Mouse (Mus musculus): ENCODE measurements at regions not wholly inside any gene's neighbourhood (a gene's known extent, or its start where the extent isn't known, plus 50 kb on each side); places are given as distances from the start of the nearest gene placed in this dataset.

GRCm38 (mm10) chr1:128731445-128731844 is 139.4 kb upstream of the Cxcr4 start:
- Histone ChIP-seq H3K27ac (ENCODE audit: insufficient read depth, low read length) (no peak overlapping the region), H3K9me3 (replicated peaks; ENCODE audit: control insufficient read depth, insufficient read depth, low read length, poor library complexity, severe bottlenecking) (no peaks in the 10 kb centered on the region), H3K36me3 (ENCODE audit: control insufficient read depth, insufficient read depth, low read length, poor library complexity, severe bottlenecking) (no peaks in the 10 kb centered on the region), H3K4me1 (ENCODE audit: control insufficient read depth, insufficient read depth, low read length) (no peaks in the 10 kb centered on the region), H3K9ac (ENCODE audit: low read depth, poor library complexity, severe bottlenecking) (no peak overlapping the region), H3K4me3 (ENCODE audit: low read depth, low read length) (no peak overlapping the region), H3K27me3 (ENCODE audit: control insufficient read depth, insufficient read depth, low read length, poor library complexity, severe bottlenecking) (no peaks in the 10 kb centered on the region)
- TF ChIP-seq EP300 (IDR thresholded peaks at IDR 0.05; ENCODE audit: insufficient read depth, low read depth, low read length), result no peak
- TF ChIP-seq POLR2A (IDR thresholded peaks at IDR 0.05; ENCODE audit: insufficient read depth, low read length), result no peak
- no peak for TF ChIP-seq CTCF (IDR thresholded peaks at IDR 0.05; ENCODE audit: low read depth, low read length)

- Histone ChIP-seq H3K27me3 (ENCODE audit: control insufficient read depth, insufficient read depth, low read length, poor library complexity, severe bottlenecking) (no peaks in the 10 kb centered on the region), H3K4me1 (ENCODE audit: control insufficient read depth, insufficient read depth, low read length) (no peaks in the 10 kb centered on the region), H3K4me3 (ENCODE audit: low read depth, low read length) (no peak overlapping the region), H3K27ac (ENCODE audit: insufficient read depth, low read length) (no peak overlapping the region), H3K9ac (ENCODE audit: low read depth, poor library complexity, severe bottlenecking) (no peak overlapping the region), H3K36me3 (ENCODE audit: control insufficient read depth, insufficient read depth, low read length, poor library complexity, severe bottlenecking) (no peaks in the 10 kb centered on the region), H3K9me3 (replicated peaks; ENCODE audit: control insufficient read depth, insufficient read depth, low read length, poor library complexity, severe bottlenecking) (no peaks in the 10 kb centered on the region)
- TF ChIP-seq POLR2A (IDR thresholded peaks at IDR 0.05; ENCODE audit: insufficient read depth, low read length) (no peak), EP300 (IDR thresholded peaks at IDR 0.05; ENCODE audit: insufficient read depth, low read depth, low read length) (no peak), CTCF (IDR thresholded peaks at IDR 0.05; ENCODE audit: low read depth, low read length) (no peak)
Observed at GRCm38 (mm10) chr1:128724433-128725091, 132.5 kb upstream of the Cxcr4 start.

- H3K27ac ChIP-seq (ENCODE audit: insufficient read depth, low read length), result no peak overlapping the region
- no peaks in the 10 kb centered on the region for H3K4me1 ChIP-seq (ENCODE audit: control insufficient read depth, insufficient read depth, low read length)
- H3K36me3 ChIP-seq (ENCODE audit: control insufficient read depth, insufficient read depth, low read length, poor library complexity, severe bottlenecking), result no peaks in the 10 kb centered on the region
- no peaks in the 10 kb centered on the region for H3K27me3 ChIP-seq (ENCODE audit: control insufficient read depth, insufficient read depth, low read length, poor library complexity, severe bottlenecking)
- H3K9ac ChIP-seq (ENCODE audit: low read depth, poor library complexity, severe bottlenecking), result no peak overlapping the region
- TF ChIP-seq POLR2A (IDR thresholded peaks at IDR 0.05; ENCODE audit: insufficient read depth, low read length), result no peak
- TF ChIP-seq EP300 (IDR thresholded peaks at IDR 0.05; ENCODE audit: insufficient read depth, low read depth, low read length), result no peak
- TF ChIP-seq CTCF (IDR thresholded peaks at IDR 0.05; ENCODE audit: low read depth, low read length), result no peak
- no peaks in the 10 kb centered on the region for H3K9me3 ChIP-seq (replicated peaks; ENCODE audit: control insufficient read depth, insufficient read depth, low read length, poor library complexity, severe bottlenecking)
- no peak overlapping the region for H3K4me3 ChIP-seq (ENCODE audit: low read depth, low read length)
Observed at GRCm38 (mm10) chr1:128723843-128724242, 131.8 kb upstream of the Cxcr4 start.

GRCm38 (mm10) chr1:128722061-128722471 is 130.0 kb upstream of the Cxcr4 start:
- TF ChIP-seq CTCF (IDR thresholded peaks at IDR 0.05; ENCODE audit: low read depth, low read length), result no peak
- no peak for TF ChIP-seq POLR2A (IDR thresholded peaks at IDR 0.05; ENCODE audit: insufficient read depth, low read length)
- TF ChIP-seq EP300 (IDR thresholded peaks at IDR 0.05; ENCODE audit: insufficient read depth, low read depth, low read length), result no peak
- H3K9ac ChIP-seq (ENCODE audit: low read depth, poor library complexity, severe bottlenecking), result no peak overlapping the region
- H3K9me3 ChIP-seq (replicated peaks; ENCODE audit: control insufficient read depth, insufficient read depth, low read length, poor library complexity, severe bottlenecking), result no peaks in the 10 kb centered on the region; the same call in 1 of the 2 replicates
- H3K4me3 ChIP-seq (ENCODE audit: low read depth, low read length), result no peak overlapping the region
- H3K27me3 ChIP-seq (ENCODE audit: control insufficient read depth, insufficient read depth, low read length, poor library complexity, severe bottlenecking), result no peaks in the 10 kb centered on the region
- H3K36me3 ChIP-seq (ENCODE audit: control insufficient read depth, insufficient read depth, low read length, poor library complexity, severe bottlenecking), result no peaks in the 10 kb centered on the region
- no peak overlapping the region for H3K27ac ChIP-seq (ENCODE audit: insufficient read depth, low read length)
- H3K4me1 ChIP-seq (ENCODE audit: control insufficient read depth, insufficient read depth, low read length), result no peaks in the 10 kb centered on the region

GRCm38 (mm10) chr1:128714843-128715242 is 122.8 kb upstream of the Cxcr4 start:
- TF ChIP-seq EP300 (IDR thresholded peaks at IDR 0.05; ENCODE audit: insufficient read depth, low read depth, low read length) (no peak), CTCF (IDR thresholded peaks at IDR 0.05; ENCODE audit: low read depth, low read length) (no peak), POLR2A (IDR thresholded peaks at IDR 0.05; ENCODE audit: insufficient read depth, low read length) (no peak)
- H3K4me1 ChIP-seq (ENCODE audit: control insufficient read depth, insufficient read depth, low read length), result no peaks in the 10 kb centered on the region
- H3K9me3 ChIP-seq (replicated peaks; ENCODE audit: control insufficient read depth, insufficient read depth, low read length, poor library complexity, severe bottlenecking), result no peaks in the 10 kb centered on the region; the same call in 1 of the 2 replicates
- H3K9ac ChIP-seq (ENCODE audit: low read depth, poor library complexity, severe bottlenecking), result no peak overlapping the region
- no peak overlapping the region for H3K4me3 ChIP-seq (ENCODE audit: low read depth, low read length)
- no peak overlapping the region for H3K27ac ChIP-seq (ENCODE audit: insufficient read depth, low read length)
- H3K27me3 ChIP-seq (ENCODE audit: control insufficient read depth, insufficient read depth, low read length, poor library complexity, severe bottlenecking), result no peaks in the 10 kb centered on the region
- H3K36me3 ChIP-seq (ENCODE audit: control insufficient read depth, insufficient read depth, low read length, poor library complexity, severe bottlenecking), result no peaks in the 10 kb centered on the region

- TF ChIP-seq POLR2A (IDR thresholded peaks at IDR 0.05; ENCODE audit: insufficient read depth, low read length) (no peak), CTCF (IDR thresholded peaks at IDR 0.05; ENCODE audit: low read depth, low read length) (no peak), EP300 (IDR thresholded peaks at IDR 0.05; ENCODE audit: insufficient read depth, low read depth, low read length) (no peak)
- no peak overlapping the region for H3K27ac ChIP-seq (ENCODE audit: insufficient read depth, low read length)
Observed at GRCm38 (mm10) chr1:128712876-128713275, 120.8 kb upstream of the Cxcr4 start.

More at GRCm38 (mm10) chr1:128712876-128713275, 120.8 kb upstream of the Cxcr4 start:
- no peaks in the 10 kb centered on the region for H3K36me3 ChIP-seq (ENCODE audit: control insufficient read depth, insufficient read depth, low read length, poor library complexity, severe bottlenecking)
- H3K4me3 ChIP-seq (ENCODE audit: low read depth, low read length), result no peak overlapping the region
- H3K27me3 ChIP-seq (ENCODE audit: control insufficient read depth, insufficient read depth, low read length, poor library complexity, severe bottlenecking), result no peaks in the 10 kb centered on the region
- no peaks in the 10 kb centered on the region for H3K9me3 ChIP-seq (replicated peaks; ENCODE audit: control insufficient read depth, insufficient read depth, low read length, poor library complexity, severe bottlenecking)
- no peaks in the 10 kb centered on the region for H3K4me1 ChIP-seq (ENCODE audit: control insufficient read depth, insufficient read depth, low read length)
- no peak overlapping the region for H3K9ac ChIP-seq (ENCODE audit: low read depth, poor library complexity, severe bottlenecking)

All from ES-Bruce4 (cell line).